ENCODE assay signal across 8 mouse cellular contexts in the genomic region with DNA sequence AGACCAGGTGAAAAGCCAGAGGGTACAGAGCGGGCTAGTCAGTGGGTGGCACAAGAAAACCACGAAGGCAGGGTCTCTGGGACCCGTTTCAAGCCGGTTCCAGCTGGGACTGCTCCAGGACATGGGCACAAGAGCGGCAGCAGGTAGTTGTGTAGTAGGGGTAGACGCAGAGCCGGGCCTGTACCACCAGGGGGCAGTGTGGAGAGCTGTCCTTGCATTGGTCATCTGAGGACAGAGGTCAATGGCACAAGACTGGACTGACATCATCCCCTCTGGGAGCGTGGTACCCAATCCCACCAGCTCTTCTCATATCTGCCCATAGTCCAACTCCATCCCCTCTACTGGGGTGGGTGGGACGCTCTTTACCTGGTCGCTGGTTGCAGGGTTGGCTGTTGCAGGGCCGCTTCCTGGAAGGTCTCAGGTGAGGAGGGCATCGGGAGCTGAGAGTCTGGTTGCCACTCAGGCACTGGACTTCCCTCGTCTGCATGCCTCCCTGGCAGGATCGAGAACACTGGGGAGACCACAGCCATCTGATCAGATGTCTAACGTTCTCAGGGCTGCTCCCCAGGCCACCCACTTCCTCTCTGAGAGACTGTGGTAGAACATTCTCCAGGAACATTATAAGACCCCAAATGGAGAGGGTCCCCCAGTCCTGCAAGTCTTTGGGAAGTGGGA. TPM values are rescaled to one million over a fixed set of nuclear protein-coding genes. Genes with fewer than 3 reads are reported as not detected.
DNase-seq lines count a peak whose midpoint lies in the region; ATAC-seq and TF ChIP-seq lines count a peak whose summit lies in the region.

No protein-coding gene starts in this region.

- H3K4me1 ChIP-seq in kidney, embryonic 14.5 days (ENCODE audit: control insufficient read depth, insufficient read depth, low read length): peaks cover 49% of the 10 kb centered on the region
- peaks cover 66% of the 10 kb centered on the region for H3K4me1 ChIP-seq in liver, embryonic 15.5 days (replicated peaks)

- no peak overlapping the region for H3K9ac ChIP-seq in kidney, embryonic 14.5 days (ENCODE audit: low read depth, low read length)
- H3K9ac ChIP-seq in liver, embryonic 15.5 days: no peak overlapping the region

- H3K4me2 ChIP-seq in kidney, embryonic 14.5 days (replicated peaks; ENCODE audit: low read depth, low read length): no peak overlapping the region
- no peak overlapping the region for H3K4me2 ChIP-seq in liver, embryonic 15.5 days

- intact Hi-C loops in gastrocnemius, adult 2 months (cut with DNase I): loop anchor here (1.0 kb wide), 1 partner anchor 18 kb away; no protein-coding TSS in a partner anchor

- H3K27me3 ChIP-seq in kidney, embryonic 14.5 days (ENCODE audit: control insufficient read depth, insufficient read depth, low read length): no peaks in the 10 kb centered on the region
- H3K27me3 ChIP-seq in liver, embryonic 15.5 days: no peaks in the 10 kb centered on the region

- no peak overlapping the region for H3K4me3 ChIP-seq in kidney, embryonic 14.5 days (ENCODE audit: low read length)
- peak overlapping the region; percentile 66 for H3K4me3 ChIP-seq in gastrocnemius, adult 2 months
- H3K4me3 ChIP-seq in liver, embryonic 15.5 days (replicated peaks): no peak overlapping the region

- no peaks in the 10 kb centered on the region for H3K9me3 ChIP-seq in kidney, embryonic 14.5 days (ENCODE audit: control insufficient read depth, low read length)
- no peaks in the 10 kb centered on the region for H3K9me3 ChIP-seq in liver, embryonic 15.5 days (replicated peaks)

- peak; percentile 96 for TF ChIP-seq CTCF in gastrocnemius, adult 2 months (IDR thresholded peaks at IDR 0.05)

- peak; percentile 82 for DNase-seq in kidney, adult 11 months
- DNase-seq in brain, adult 2 months (ENCODE audit: low read depth, low spot score): peak; percentile 72
- peak; percentile 90 for DNase-seq in gastrocnemius, adult 2 months
- peak; percentile 81 to 87 for DNase-seq in kidney, adult 8-10 months
- peak; percentile 68 for DNase-seq in ovary, postnatal 14 days (ENCODE audit: low spot score)
- peak; percentile 80 for DNase-seq in thymus, postnatal 4 days

- peaks cover 4% of the 10 kb centered on the region; the same call in 1 of the 2 replicates for H3K36me3 ChIP-seq in kidney, embryonic 14.5 days (ENCODE audit: control insufficient read depth, insufficient read depth, low read length)
- 0 out of 2 replicates have a peak, but pooled peaks cover 11% of the 10 kb centered on the region for H3K36me3 ChIP-seq in liver, embryonic 15.5 days (replicated peaks)

- H3K27ac ChIP-seq in kidney, embryonic 14.5 days (ENCODE audit: low read depth, low read length): no peak overlapping the region
- peak overlapping the region; percentile 96 for H3K27ac ChIP-seq in gastrocnemius, adult 2 months
- peak overlapping the region; percentile 98 for H3K27ac ChIP-seq in liver, embryonic 15.5 days (replicated peaks)

- 66% methylated on average over 15 of the region's 15 CpGs for WGBS in kidney, embryonic 14.5 days
- 44% methylated on average over 15 of the region's 15 CpGs for WGBS in liver, embryonic 15.5 days (ENCODE audit: insufficient replicate concordance)

- ATAC-seq in kidney, embryonic 14.5 days (ENCODE audit: low FRiP score, low TSS enrichment): no peak
- no peak for ATAC-seq in liver, embryonic 15.5 days (ENCODE audit: insufficient read depth)

RNA-seq across cellular contexts. Expression of a gene that starts 10.8 kb away (rescaled TPM):
- 2.0 and 3.7 TPM in 2 replicates for polyA plus RNA-seq in kidney, embryonic 14.5 days (2014; fragmentation: Nextera tagmentation; extraction: Ambion mirVana)
- 10 to 100 TPM; 17.2 to 32.0 TPM for total RNA-seq in gastrocnemius, adult 2 months (2021)
- 0.79 and 1.0 TPM in 2 replicates for polyA plus RNA-seq in liver, embryonic 15.5 days (2015; fragmentation: Nextera tagmentation; extraction: Ambion mirVana)

RNA-seq across cellular contexts. Expression of a gene that starts 18.3 kb away (rescaled TPM):
- 47.4 and 76.1 TPM in 2 replicates for polyA plus RNA-seq in kidney, embryonic 14.5 days (2014; fragmentation: Nextera tagmentation; extraction: Ambion mirVana)
- total RNA-seq in gastrocnemius, adult 2 months (2021): 100 to 1,000 TPM; 110 to 123 TPM
- polyA plus RNA-seq in liver, embryonic 15.5 days (2015; fragmentation: Nextera tagmentation; extraction: Ambion mirVana): 34.8 and 39.0 TPM in 2 replicates

RNA-seq across cellular contexts. Expression of a gene that starts 52.1 kb away (rescaled TPM):
- polyA plus RNA-seq in kidney, embryonic 14.5 days (2014; fragmentation: Nextera tagmentation; extraction: Ambion mirVana): 64.0 and 66.9 TPM in 2 replicates
- 100 to 1,000 TPM in 1 of 2 experiments, 10 to 100 TPM in 1; 97.2 to 102 TPM for total RNA-seq in gastrocnemius, adult 2 months (2021)
- 32.7 and 35.9 TPM in 2 replicates for polyA plus RNA-seq in liver, embryonic 15.5 days (2015; fragmentation: Nextera tagmentation; extraction: Ambion mirVana)
